Mouse (Mus musculus) liver, embryonic 14.5 days (tissue): ENCODE data around the gene Hypm. TPM values are rescaled to one million over a fixed set of nuclear protein-coding genes. Genes with fewer than 3 reads are reported as not detected.

ENCODE experiments used
- ATAC-seq: fragments of 200-750 bp; cut with Nextera tagmentation; 2 replicates; pipeline ENCODE4 v1.8.0; 2017; ENCODE audit warnings: moderate number of reproducible peaks, mild to moderate bottlenecking, moderate library complexity; ENCODE audit not compliant: insufficient read depth
- DNase-seq, 3 experiments: peaks; one replicate each; pipeline ENCODE4 v3.0.0-alpha.2; 2012 to 2013; ENCODE audit warnings: low read depth in 3 of 3, low spot score in 3 of 3
- H3K27ac ChIP-seq: fragments of 300-500 bp; sonication (generic); 2 replicates; pipeline ENCODE4 v1.5.1; 2014; ENCODE audit warnings: moderate library complexity, mild to moderate bottlenecking, control low read depth, inconsistent platforms
- H3K27me3 ChIP-seq: fragments of 300-500 bp; sonication (generic); 2 replicates; pipeline ENCODE4 v1.6.1; 2014; ENCODE audit warnings: mild to moderate bottlenecking, low read length, moderate library complexity; ENCODE audit not compliant: control insufficient read depth, insufficient read depth
- H3K36me3 ChIP-seq: fragments of 300-500 bp; sonication (generic); replicated peaks from 2 replicates; pipeline ENCODE4 v1.6.1; 2014; ENCODE audit warnings: low read depth; ENCODE audit not compliant: control insufficient read depth, insufficient read depth
- H3K4me1 ChIP-seq, 2 experiments: fragments of 200-500 bp in 1 of 2; fragments of 300-500 bp in 1 of 2; sonication (generic) in 1 of 2; replicated peaks; 2 replicates each; pipeline ENCODE4 v1.6.1; 2012 to 2014; ENCODE audit warnings: antibody characterized with exemption in 1 of 2, inconsistent platforms in 1 of 2, low read length in 1 of 2; ENCODE audit not compliant: control insufficient read depth in 2 of 2, insufficient read depth in 2 of 2
- H3K4me2 ChIP-seq: fragments of 300-500 bp; sonication (generic); 2 replicates; pipeline ENCODE4 v1.6.1; 2014; ENCODE audit warnings: low read depth, mild to moderate bottlenecking, control low read depth, moderate library complexity
- H3K4me3 ChIP-seq, 2 experiments: fragments of 200-500 bp in 1 of 2; fragments of 300-500 bp in 1 of 2; sonication (generic) in 1 of 2; 2 replicates each; pipeline ENCODE4 v1.5.1; 2012 to 2014; ENCODE audit warnings: low read depth in 2 of 2, low read length in 2 of 2, mild to moderate bottlenecking in 2 of 2, control low read depth in 1 of 2, inconsistent platforms in 1 of 2, moderate library complexity in 1 of 2; ENCODE audit not compliant: insufficient read depth in 1 of 2
- H3K9ac ChIP-seq: fragments of 300-500 bp; sonication (generic); replicated peaks from 2 replicates; pipeline ENCODE4 v1.6.1; 2014; ENCODE audit warnings: mild to moderate bottlenecking, control low read depth, moderate library complexity
- H3K9me3 ChIP-seq: fragments of 300-500 bp; sonication (generic); 2 replicates; pipeline ENCODE4 v1.6.1; 2016; ENCODE audit warnings: low read length, mixed read lengths; ENCODE audit not compliant: control insufficient read depth
- CTCF ChIP-seq: IDR thresholded peaks from 2 replicates; pipeline ENCODE4 v1.5.1; 2016; ENCODE audit warnings: antibody characterized with exemption, low read depth, control low read depth
- EP300 ChIP-seq: IDR thresholded peaks from 2 replicates; pipeline ENCODE4 v1.6.1; 2016; ENCODE audit warnings: antibody characterized with exemption, low read depth
- WGBS: fragments of 180-500 bp; shearing (Covaris S2); extraction: QIAGEN DNeasy Blood & Tissue Kit; methylation state at CpG from one replicate; pipeline ENCODE4 v1.1.7; 2014; ENCODE audit not compliant: insufficient replicate concordance; 5-methylcytosine and 5-hydroxymethylcytosine counted together
- polyA plus RNA-seq, 2 experiments: library from polyadenylated mRNA; depleted of rRNA in 1 of 2; stranded (reverse) in 1 of 2; unstranded in 1 of 2; fragments of >200 nt; fragmentation: Nextera tagmentation in 1 of 2; extraction: Ambion mirVana in 1 of 2; gene quantifications; 2 replicates each; pipeline versions ENCODE4 v1.2.1 to v1.2.3; 2012 to 2014

Hypm gene
- polyA plus RNA-seq, 2 experiments = 0.22 TPM; not detected in 1

DNA sequence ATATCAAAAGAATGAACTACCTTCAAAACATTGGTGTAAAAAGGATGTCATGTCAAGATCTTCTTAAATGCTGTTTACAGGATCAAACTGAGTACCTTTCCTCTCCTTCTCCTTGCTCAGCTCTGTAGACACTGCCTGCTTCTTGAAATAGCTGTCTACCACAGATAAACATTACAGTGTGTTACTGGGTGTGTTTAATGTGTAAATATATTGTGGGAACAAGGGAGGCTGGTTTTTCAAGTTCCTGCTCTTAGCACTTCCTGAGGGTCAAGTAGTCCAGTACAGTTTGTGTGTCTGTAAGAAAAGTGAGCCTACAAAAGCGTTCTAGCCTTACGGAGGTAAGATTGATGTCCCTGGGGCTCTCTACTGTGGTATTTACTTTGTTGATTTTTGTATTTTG, 15.1 kb downstream of the Hypm start:
- no peaks in the 10 kb centered on the region for H3K4me1 ChIP-seq
- H3K4me3 ChIP-seq = no peak overlapping the region
- no peak for DNase-seq
- WGBS = 57% methylated on average over 2 of the region's 2 CpGs
- no peak overlapping the region for H3K27ac ChIP-seq
- no peaks in the 10 kb centered on the region for H3K9me3 ChIP-seq
- H3K27me3 ChIP-seq = no peaks in the 10 kb centered on the region
- no peak overlapping the region for H3K9ac ChIP-seq
- TF ChIP-seq EP300 = no peak
- TF ChIP-seq CTCF = no peak
- H3K36me3 ChIP-seq = no peaks in the 10 kb centered on the region
- no peak overlapping the region for H3K4me2 ChIP-seq
- no peak for ATAC-seq

DNA sequence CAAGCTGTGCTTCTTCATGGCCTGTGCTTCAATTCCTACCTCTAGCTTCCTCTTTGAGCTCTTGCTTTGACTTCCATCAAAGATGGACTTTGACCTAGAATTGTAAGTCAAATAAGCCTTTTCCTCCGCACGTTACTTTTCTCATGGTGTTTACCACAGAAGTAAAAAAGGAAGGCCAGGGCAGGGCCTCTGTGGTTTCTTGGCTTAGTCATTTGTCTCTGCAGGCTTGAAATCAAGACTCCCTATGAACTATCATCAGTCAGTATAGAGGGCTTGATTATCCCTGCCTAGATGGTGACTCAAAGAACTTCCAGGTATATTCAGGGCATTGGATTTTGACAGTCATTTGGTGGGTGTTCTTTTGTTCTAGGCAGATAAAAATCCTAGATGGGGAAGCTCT, 28.8 kb downstream of the Hypm start:
- no peak overlapping the region for H3K4me2 ChIP-seq
- H3K27me3 ChIP-seq = no peaks in the 10 kb centered on the region
- no peak overlapping the region for H3K9ac ChIP-seq
- 81% methylated on average over 2 of the region's 2 CpGs for WGBS
- no peak overlapping the region for H3K27ac ChIP-seq
- no peak overlapping the region for H3K4me3 ChIP-seq
- H3K9me3 ChIP-seq = no peaks in the 10 kb centered on the region
- ATAC-seq (no peak), DNase-seq (no peak)
- TF ChIP-seq EP300 (no peak), CTCF (no peak)
- H3K4me1 ChIP-seq = no peaks in the 10 kb centered on the region
- no peaks in the 10 kb centered on the region for H3K36me3 ChIP-seq

DNA sequence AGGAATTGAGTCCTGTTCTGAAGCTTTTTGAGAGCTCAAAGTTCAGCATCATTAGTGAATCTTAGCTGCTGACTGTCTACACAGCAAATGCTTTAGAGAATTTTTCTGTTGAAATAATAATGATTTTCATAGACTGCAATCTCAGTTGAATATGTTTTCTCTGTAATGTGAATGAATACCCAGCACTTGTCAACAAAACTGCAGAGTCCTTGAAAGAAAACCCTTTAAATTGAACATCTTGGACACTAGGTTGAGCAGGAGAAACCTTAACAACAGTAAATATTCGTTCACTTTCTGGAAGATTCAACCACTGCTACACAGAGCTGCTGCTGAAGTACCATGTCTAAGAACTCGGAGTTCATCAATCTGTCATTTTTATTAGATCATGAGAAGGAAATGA, 38.6 kb downstream of the Hypm start, which contains the start of gene Sytl5:
TSS of gene Sytl5 (plus strand) at position 301 of the 400 bp plus-strand sequence.
- H3K4me2 ChIP-seq = no peak within 1 kb of the TSS
- H3K36me3 ChIP-seq = no peaks in the 10 kb centered on the region
- H3K27me3 ChIP-seq = no peaks in the 10 kb centered on the region
- no peak for TF ChIP-seq CTCF
- TF ChIP-seq EP300 = no peak
- no peaks in the 10 kb centered on the region for H3K9me3 ChIP-seq
- H3K4me3 ChIP-seq = no peak within 1 kb of the TSS
- 35% methylated on average over 2 of the region's 2 CpGs for WGBS
- no peak within 1 kb of the TSS for H3K9ac ChIP-seq
- H3K4me1 ChIP-seq = no peaks in the 10 kb centered on the region
- no peak within 1 kb of the TSS for H3K27ac ChIP-seq
- DNase-seq = no peak
- no peak for ATAC-seq

Other genes starting within 250 kb of the Hypm start
- gene Dynlt3, start 183.9 kb upstream of the Hypm start, polyA plus RNA-seq (2012; rRNA removed) = 7.2 and 13.2 TPM in 2 replicates
- gene Dynlt3, start 183.9 kb upstream of the Hypm start, polyA plus RNA-seq (2014; fragmentation: Nextera tagmentation; extraction: Ambion mirVana) = 27.9 TPM in 2 replicates
- not detected in 2 replicates for gene H2al3, start 2.8 kb downstream of the Hypm start, polyA plus RNA-seq (2012; rRNA removed)
- gene H2al3, start 2.8 kb downstream of the Hypm start, polyA plus RNA-seq (2014; fragmentation: Nextera tagmentation; extraction: Ambion mirVana) = not detected in 2 replicates
- 0.25 and 0.54 TPM in 2 replicates for gene Sytl5, start 38.7 kb downstream of the Hypm start, polyA plus RNA-seq (2012; rRNA removed)
- gene Sytl5, start 38.7 kb downstream of the Hypm start, polyA plus RNA-seq (2014; fragmentation: Nextera tagmentation; extraction: Ambion mirVana) = 0.75 and 0.89 TPM in 2 replicates